Mouse (Mus musculus) megakaryocyte-erythroid progenitor cell, adult 5-6 weeks (primary cell): ENCODE measurements around the gene Bnip3. TPM values are rescaled to one million over a fixed set of nuclear protein-coding genes. Genes with fewer than 3 reads are reported as not detected.

ENCODE experiments used
- ATAC-seq: replicated peaks from 2 replicates; pipeline ENCODE4 v1.8.0; 2016; ENCODE audit warnings: mild to moderate bottlenecking, inconsistent platforms; ENCODE audit not compliant: severe bottlenecking, poor library complexity, low FRiP score, low TSS enrichment
- total RNA-seq, 2 experiments: library from RNA; stranded (forward) in 1 of 2; stranded (reverse) in 1 of 2; fragments of 200-1000, 215-1000 nt in 1 of 2; fragments of >200 nt in 1 of 2; fragmentation: Nextera tagmentation in 1 of 2; gene quantifications; 2 replicates each; pipeline ENCODE4 v1.2.3; 2014 to 2017

Gene Bnip3
- total RNA-seq, 2 experiments from 2014 or later: 14.2 to 15.1 TPM

DNA sequence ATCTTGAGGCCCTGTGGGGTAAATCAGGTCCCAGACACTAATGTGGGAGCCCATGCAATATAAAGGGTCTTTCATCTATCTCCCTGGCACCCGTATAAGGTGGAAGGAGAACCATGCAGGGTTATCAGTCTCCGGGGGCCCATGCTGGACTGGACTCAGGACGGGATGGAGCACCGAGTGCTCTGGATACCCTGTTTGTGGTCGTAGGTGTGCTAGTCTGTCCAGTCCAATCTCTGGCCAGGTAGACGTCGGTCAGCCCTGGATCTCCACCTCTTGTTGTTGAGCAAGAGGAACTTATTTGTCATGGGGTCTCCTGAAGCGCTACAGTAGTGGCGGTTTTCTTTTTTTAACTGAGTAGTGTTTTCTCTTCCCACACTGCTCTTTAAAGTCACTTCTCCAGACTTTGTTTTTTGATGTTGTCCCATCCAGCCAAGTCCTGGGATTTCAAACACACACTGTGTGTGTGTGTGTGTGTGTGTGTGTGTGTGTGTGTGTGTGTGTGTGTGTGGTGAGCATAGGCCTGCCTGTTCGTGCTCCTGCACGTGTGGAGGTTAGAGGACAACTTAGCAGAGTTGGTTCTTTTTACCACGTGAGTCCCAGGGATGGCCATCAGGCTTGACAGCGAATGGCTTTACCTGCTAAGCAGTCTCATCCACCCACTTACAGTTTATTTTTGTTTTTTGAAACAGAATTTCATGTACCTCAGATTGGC, 61.8 kb downstream of the Bnip3 start:
- ATAC-seq: no peak

DNA sequence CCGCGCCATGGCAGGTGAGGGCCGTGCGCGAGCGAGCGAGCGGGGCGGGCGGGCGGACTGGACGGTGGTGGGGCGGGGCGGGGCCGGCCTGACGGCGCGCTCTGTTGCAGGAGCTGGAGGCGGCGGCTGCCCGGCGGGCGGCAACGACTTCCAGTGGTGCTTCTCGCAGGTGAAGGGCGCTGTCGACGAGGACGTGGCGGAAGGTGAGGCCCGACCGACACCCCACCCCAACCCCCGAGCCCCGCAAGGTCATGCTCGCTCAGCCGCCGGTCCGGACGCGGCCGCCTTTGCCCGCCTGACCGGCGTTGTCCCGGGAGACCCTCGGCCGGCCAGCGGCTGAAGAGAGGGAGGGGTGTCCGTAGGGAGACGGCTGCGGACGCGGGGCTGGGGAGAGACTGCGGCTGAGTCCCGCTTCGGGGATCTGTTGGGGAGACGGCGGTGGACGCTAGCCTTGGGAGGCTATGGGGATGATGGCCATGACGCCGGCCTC, 62.8 kb downstream of the Bnip3 start:
- ATAC-seq: peak; percentile 23; the same call in 1 of the 2 replicates

DNA sequence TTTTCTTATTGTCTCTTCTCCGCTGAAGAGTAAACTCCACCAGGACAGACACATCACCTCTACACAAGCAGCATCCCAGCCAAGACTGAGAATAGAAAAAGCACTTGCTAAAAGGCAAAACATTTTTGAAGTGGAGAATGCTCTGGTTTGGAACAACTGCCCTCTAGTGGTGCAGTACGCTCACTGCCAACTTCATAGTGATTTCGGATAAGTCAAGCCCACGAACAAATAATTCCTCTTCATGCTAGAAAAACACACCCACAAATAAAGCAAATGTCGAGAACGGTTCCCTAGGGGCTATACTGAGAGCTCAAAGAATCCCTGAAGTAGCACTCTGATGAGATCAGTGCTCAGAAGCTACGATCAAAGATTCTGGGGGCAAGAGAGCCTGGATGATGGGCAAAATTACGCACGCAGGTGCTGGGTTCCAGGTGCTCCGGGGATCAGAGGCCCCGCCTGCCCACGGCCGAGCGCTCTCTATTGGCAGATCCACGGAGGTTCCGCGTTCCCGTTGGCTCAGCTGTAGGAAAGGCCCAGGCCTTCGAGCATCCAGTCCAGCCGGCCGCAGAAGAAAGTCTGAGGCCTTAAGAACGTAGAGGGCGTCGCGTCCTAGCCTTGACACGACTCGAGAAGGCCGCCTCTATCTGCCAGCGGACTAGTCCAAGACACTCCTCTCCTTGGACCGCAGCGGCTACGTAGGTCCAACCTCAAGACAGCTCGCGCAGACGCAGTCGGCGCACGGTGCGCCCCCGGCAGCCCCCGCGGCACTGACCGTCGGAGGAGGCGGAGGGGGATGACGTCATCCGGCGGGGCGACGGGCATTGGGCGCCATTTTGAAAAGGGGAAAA, 63.6 kb downstream of the Bnip3 start, which contains the start of the genes Ppp2r2d and Mapk1ip1:
Gene Ppp2r2d (plus strand): TSS at position 536 of the 848 bp plus-strand sequence.
Gene Mapk1ip1 (minus strand): TSS at position 730 of the 848 bp plus-strand sequence.
- peak; percentile 83 for ATAC-seq

DNA sequence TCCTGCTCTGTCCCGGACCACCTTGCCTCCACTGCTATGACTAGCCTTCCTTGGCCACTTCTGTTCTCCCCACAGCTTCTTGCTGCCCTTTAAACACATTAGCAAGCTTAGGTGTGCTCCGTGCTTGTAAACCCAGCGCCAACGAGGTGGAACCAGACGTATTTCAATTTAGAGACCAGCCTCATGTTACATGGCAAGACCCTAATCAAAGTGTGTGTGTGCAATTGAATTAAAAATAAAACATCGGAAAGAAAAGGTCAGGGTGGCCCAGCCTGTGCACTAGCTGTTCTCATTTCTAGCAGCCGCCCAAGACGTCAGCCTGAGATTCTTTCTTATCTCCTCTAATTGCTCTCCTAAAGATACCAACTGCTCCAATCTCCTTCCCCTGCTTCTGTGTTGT, 64.2 kb downstream of the Bnip3 start:
- 0 out of 2 replicates have a peak, but pooled peaks have one; percentile 24 for ATAC-seq

DNA sequence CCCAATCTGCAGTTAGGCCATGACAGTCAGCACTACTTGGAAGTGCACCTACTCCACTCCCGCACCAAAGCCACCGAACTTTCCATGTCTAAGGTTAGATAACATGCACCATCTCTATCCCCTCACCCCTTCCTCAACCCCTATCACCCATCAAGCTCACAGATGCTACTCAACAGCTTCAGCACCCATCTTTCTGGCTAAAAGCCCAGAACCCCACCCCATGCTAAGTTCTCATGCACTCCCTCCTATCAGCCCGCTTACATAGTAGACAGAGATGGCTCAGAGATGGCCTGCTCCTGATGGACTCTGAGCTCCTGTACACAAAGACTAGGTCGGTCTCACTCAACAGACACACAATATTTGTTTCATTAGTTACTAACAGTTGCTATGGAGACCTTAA, 65.9 kb downstream of the Bnip3 start:
- ATAC-seq: no peak

DNA sequence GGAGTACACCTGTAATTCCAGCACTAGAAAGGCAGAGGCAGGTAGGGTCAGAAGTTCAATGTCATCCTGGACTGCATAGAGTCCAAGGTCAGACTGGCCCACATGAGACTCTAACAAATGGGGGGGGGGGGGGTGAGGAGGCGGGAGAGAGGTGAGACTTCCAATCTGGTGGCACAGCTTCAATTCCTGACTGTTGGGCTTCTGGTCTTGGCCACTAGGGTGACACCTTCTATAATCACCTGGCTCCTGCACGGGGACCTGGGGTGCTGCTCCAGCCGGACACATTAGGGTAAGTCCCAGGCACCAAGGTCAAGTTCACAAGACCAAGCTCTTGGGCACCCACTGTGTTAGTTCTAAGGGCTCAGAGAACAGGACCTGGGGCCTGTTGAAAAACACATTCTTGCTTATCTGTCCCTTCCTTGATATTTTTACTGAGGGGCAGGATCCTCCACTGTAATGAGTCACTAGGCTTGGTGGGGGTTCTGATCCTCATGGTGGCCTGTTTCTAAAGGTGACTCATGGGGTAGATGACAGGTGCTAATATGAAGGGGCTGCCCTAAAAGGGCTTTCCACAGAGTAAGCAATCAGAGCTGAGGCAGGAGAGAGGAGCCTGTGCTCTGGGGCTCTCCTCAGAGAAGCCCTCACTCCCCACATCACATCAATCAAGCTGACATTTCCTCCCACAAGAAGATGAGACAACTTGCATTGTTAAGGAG, 67.7 kb downstream of the Bnip3 start:
- ATAC-seq: no peak

Other genes with a start within 250 kb of the Bnip3 start
- 35.9 and 38.2 TPM in 2 replicates for gene Ppp2r2d, start 63.4 kb downstream of the Bnip3 start, total RNA-seq (2014; fragmentation: Nextera tagmentation)
- 36.1 and 38.2 TPM in 2 replicates for gene Ppp2r2d, start 63.4 kb downstream of the Bnip3 start, total RNA-seq (2017)
- gene Mapk1ip1, start 63.2 kb downstream of the Bnip3 start, total RNA-seq (2014; fragmentation: Nextera tagmentation): 8.1 and 24.0 TPM in 2 replicates
- gene Mapk1ip1, start 63.2 kb downstream of the Bnip3 start, total RNA-seq (2017): 0.33 and 5.4 TPM in 2 replicates
- not detected in 2 replicates for gene Jakmip3, start 31.2 kb upstream of the Bnip3 start, total RNA-seq (2014; fragmentation: Nextera tagmentation)
- gene Jakmip3, start 31.2 kb upstream of the Bnip3 start, total RNA-seq (2017): not detected in 2 replicates
- gene Dpysl4, start 176.5 kb upstream of the Bnip3 start, total RNA-seq (2014; fragmentation: Nextera tagmentation): not detected in 2 replicates
- not detected in 2 replicates for gene Dpysl4, start 176.5 kb upstream of the Bnip3 start, total RNA-seq (2017)